Mouse (Mus musculus): Measurements from ENCODE around the gene Atp2a3. TPM values are rescaled to one million over a fixed set of nuclear protein-coding genes. Genes with fewer than 3 reads are reported as not detected.

The Atp2a3 gene
- total RNA-seq, 2 experiments from 2014 or later = 6.4 to 7.6 TPM

GRCm38 (mm10) chr11:72997529-72998326 is 36.8 kb downstream of the Atp2a3 start:
- intact Hi-C loops (cut with DNase I) = no loop called here
- no peak for DNase-seq

GRCm38 (mm10) chr11:72998771-72999170 is 37.8 kb downstream of the Atp2a3 start, which contains the start of gene P2rx1:
Gene P2rx1, plus strand, starts transcription at chr11:72999103.
- intact Hi-C loops (cut with DNase I) = no loop called here
- no peak for DNase-seq

- DNase-seq = peak in 1 of 2 experiments; percentile 52
- intact Hi-C loops (cut with DNase I) = loop anchor here (1.0 to 10.0 kb wide), 2 partner anchors 75 to 104 kb away; no protein-coding TSS in a partner anchor
Measured at GRCm38 (mm10) chr11:73001029-73001428, 40.1 kb downstream of the Atp2a3 start.

GRCm38 (mm10) chr11:73006377-73006776 is 45.4 kb downstream of the Atp2a3 start:
- intact Hi-C loops (cut with DNase I) = loop anchor here (1.0 to 10.0 kb wide), 3 partner anchors 33 to 98 kb away; no protein-coding TSS in a partner anchor
- DNase-seq = peak in 1 of 2 experiments; percentile 47

GRCm38 (mm10) chr11:73007113-73007512 is 46.1 kb downstream of the Atp2a3 start:
- intact Hi-C loops (cut with DNase I) = loop anchor here (2.0 to 10.0 kb wide), 2 partner anchors 42 to 98 kb away; no protein-coding TSS in a partner anchor
- no peak for DNase-seq

GRCm38 (mm10) chr11:73007698-73008481 is 46.9 kb downstream of the Atp2a3 start:
- DNase-seq = no peak
- intact Hi-C loops (cut with DNase I) = loop anchor here (2.0 to 10.0 kb wide), 2 partner anchors 41 to 97 kb away; no protein-coding TSS in a partner anchor

- no peak for DNase-seq
- intact Hi-C loops (cut with DNase I) = loop anchor here (10.0 kb wide), 1 partner anchor 96 kb away; no protein-coding TSS in a partner anchor
Measured at GRCm38 (mm10) chr11:73008826-73009225, 47.9 kb downstream of the Atp2a3 start.

GRCm38 (mm10) chr11:73009531-73010274 is 48.7 kb downstream of the Atp2a3 start:
- intact Hi-C loops (cut with DNase I) = loop anchor here (10.0 kb wide), 1 partner anchor 95 kb away; no protein-coding TSS in a partner anchor
- DNase-seq = no peak

- intact Hi-C loops (cut with DNase I) = no loop called here
Measured at GRCm38 (mm10) chr11:73013981-73014380, 53.0 kb downstream of the Atp2a3 start.

GRCm38 (mm10) chr11:73014831-73015344 is 53.9 kb downstream of the Atp2a3 start:
- no peak for DNase-seq
- intact Hi-C loops (cut with DNase I) = no loop called here

More at GRCm38 (mm10) chr11:73013981-73014380, 53.0 kb downstream of the Atp2a3 start:
- DNase-seq = no peak

GRCm38 (mm10) chr11:73015391-73016102 is 54.6 kb downstream of the Atp2a3 start:
- intact Hi-C loops (cut with DNase I) = no loop called here
- peak; percentile 60 to 69 for DNase-seq

- no peak for DNase-seq
- intact Hi-C loops (cut with DNase I) = no loop called here
Measured at GRCm38 (mm10) chr11:73016103-73016420, 55.1 kb downstream of the Atp2a3 start.

GRCm38 (mm10) chr11:73018471-73019146 is 57.6 kb downstream of the Atp2a3 start, which contains the start of gene Camkk1:
Gene Camkk1, plus strand, starts transcription at chr11:73019008.
- peak; percentile 84 to 92 for DNase-seq
- intact Hi-C loops (cut with DNase I) = no loop called here

- intact Hi-C loops (cut with DNase I) = no loop called here
- DNase-seq = no peak
Measured at GRCm38 (mm10) chr11:73019147-73019795, 58.3 kb downstream of the Atp2a3 start.

- no peak for DNase-seq
- intact Hi-C loops (cut with DNase I) = no loop called here
Measured at GRCm38 (mm10) chr11:73020953-73021800, 60.2 kb downstream of the Atp2a3 start.

- intact Hi-C loops (cut with DNase I) = no loop called here
Measured at GRCm38 (mm10) chr11:73023099-73023498, 62.1 kb downstream of the Atp2a3 start.

GRCm38 (mm10) chr11:73023827-73024226 is 62.9 kb downstream of the Atp2a3 start:
- intact Hi-C loops (cut with DNase I) = no loop called here
- no peak for DNase-seq

More at GRCm38 (mm10) chr11:73023099-73023498, 62.1 kb downstream of the Atp2a3 start:
- DNase-seq = peak; percentile 65 to 78

All from gastrocnemius, postnatal 36 days (tissue).